Mouse (Mus musculus) yolk sac, embryonic 10.5 days (tissue): ENCODE results near the gene Pde7b.
"Not testable (repeated sequence)": the region's sequence is repeated elsewhere in the genome, so short reads cannot be mapped to it uniquely, and the experiment has no call there.

ENCODE experiments used
- DNase-seq: peaks from one replicate; pipeline ENCODE4 v3.0.0-alpha.2; 2017; ENCODE audit warnings: low spot score

The Pde7b gene

DNA sequence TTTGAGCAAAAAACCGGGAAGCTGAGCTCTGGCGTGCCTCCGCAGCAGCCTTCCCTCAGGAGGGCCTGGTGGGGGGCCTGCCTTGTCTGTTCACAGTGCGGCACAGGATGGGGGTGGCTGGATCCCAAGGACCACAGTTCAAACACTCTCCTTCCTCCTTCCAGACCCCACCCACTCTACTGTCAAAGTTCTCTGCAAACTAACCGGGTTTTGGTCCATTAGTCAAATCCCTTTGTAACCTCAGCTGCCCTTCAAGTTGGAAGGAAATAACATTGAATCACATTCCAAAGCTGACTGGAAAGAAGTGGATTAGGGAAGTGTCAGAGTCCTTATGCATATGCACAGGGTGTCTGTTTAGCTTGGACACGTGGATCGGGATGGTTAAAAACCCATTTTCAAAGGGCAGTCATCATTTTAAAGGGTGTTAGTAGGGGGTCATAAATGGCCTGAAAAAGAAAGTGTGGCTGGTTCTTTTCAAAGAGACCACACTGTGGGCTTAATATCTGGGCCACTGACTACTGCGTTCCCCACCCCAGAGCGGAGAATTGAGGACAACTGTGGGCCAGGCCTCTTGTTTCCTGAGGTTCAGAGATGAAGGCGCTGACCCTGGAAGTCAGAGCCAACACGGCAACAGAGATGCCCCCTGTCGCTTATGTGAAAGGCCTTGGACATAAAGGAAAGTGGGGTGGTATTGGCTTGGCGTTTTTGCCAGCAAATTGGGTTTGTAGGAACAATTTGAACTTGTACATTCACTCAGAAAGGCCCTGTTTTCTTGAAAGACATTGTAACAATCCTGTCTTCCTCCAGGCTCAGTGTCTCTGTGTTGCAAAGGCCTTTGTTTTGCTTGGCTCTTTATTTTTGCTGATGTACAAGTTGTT is 175.8 kb downstream of the Pde7b start:
- DNase-seq = peak; percentile 55

GRCm38 (mm10) chr10:20547951-20548551 is 176.8 kb downstream of the Pde7b start:
- DNase-seq = peak; percentile 43

GRCm38 (mm10) chr10:20543121-20543520 is 181.8 kb downstream of the Pde7b start:
- DNase-seq = no peak

- DNase-seq = peak; percentile 55
Observed at GRCm38 (mm10) chr10:20533811-20534210, 191.1 kb downstream of the Pde7b start.

DNA sequence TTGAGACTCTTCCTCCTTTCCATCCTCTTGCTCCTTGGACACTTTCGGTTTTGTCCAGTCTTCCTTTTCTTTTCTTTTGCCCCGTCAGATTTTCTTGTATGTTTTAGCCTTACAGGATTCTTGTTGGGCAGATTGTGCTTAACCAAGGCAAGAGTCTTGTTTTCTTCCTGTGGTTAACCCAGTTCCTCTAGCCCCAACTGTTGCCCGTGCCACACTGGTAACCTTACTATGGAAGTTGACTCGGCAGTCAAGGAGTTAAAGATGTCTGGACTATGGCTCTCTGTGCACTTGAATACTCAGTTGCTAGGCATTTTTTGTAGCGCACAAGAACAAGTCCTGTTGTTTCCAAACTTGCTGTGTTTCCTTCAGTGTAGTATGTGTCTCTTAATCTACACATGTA is 193.0 kb downstream of the Pde7b start:
- DNase-seq = no peak

GRCm38 (mm10) chr10:20528544-20529411 is 196.1 kb downstream of the Pde7b start:
- no peak for DNase-seq

DNA sequence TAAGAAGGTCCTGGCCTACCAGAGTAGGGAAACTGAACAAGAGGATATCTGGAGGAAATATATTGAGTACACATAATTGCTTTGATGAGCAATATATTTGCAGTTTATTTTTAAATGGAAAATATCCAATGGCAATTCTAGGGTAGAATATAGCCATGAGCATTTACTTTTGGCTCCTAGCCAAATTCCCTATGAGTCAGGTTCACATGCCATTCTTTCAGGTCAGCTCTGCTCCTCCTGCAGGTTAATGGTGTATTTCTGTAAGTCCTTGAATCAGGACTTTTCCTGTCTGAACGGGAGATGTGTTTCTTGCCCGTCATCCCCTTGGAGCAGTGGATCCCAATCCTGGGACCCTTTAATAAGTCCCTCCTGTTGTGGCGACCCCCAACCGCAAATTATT is 197.1 kb downstream of the Pde7b start:
- no peak for DNase-seq

DNA sequence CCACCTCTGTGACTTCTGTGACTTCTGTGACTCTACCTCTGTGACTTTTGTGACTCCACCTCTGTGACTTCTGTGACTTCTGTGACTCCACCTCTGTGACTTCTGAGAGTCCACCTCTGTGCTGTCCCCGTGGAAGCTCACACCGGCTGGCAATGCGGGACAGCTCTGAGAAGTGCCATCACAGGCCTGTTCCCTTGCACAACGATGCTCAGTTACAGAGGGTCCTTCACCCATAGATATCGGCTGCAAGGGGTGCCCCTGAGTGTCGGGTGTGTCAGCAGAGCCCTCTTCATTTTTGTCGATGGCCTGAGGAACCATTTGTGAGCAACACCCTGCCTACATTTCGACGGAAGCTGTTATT is 206.4 kb downstream of the Pde7b start:
- no peak for DNase-seq

- DNase-seq = not testable (repeated sequence)
Observed at GRCm38 (mm10) chr10:20517756-20518528, 206.9 kb downstream of the Pde7b start.

DNA sequence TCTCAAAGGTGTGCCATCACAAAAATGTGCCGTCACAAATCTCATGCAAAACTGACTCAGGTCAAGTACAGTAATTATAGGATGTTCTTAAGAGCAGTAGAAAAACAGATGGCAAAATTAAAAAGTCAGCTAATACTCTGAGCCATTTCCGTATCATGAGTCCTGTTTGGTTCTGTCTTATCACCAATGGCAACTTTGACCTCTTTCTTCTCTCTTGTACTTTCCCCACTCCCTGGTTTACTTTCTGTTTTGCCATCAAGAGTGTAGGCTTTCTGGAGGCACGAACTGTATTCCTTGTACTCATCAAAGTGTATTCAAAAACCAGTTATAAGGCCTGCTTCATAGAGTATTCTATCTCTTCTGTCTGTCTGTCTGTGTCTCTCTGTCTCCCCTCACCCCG is 211.0 kb downstream of the Pde7b start:
- DNase-seq = no peak

GRCm38 (mm10) chr10:20513461-20513860 is 211.4 kb downstream of the Pde7b start:
- no peak for DNase-seq

- no peak for DNase-seq
Observed at GRCm38 (mm10) chr10:20509819-20510218, 215.1 kb downstream of the Pde7b start.

DNA sequence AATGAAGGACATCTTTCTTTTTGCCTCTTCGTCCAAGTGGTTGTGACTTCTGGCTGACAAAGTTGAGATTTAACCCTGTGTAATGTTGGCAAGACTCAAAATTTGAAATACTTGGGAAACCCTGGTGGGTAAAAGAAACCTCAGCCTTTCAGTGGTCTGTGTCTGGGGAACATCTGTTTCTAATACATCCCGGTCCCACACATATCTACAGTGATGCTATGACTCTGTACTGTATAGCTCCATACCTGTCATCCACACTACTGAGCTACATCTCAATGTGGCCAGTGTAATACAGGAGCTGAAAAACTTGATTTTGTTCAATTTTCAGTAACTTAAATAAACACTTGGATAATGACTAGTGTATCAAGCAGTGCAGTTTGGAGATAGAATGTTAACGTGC is 216.4 kb downstream of the Pde7b start:
- DNase-seq = no peak

DNA sequence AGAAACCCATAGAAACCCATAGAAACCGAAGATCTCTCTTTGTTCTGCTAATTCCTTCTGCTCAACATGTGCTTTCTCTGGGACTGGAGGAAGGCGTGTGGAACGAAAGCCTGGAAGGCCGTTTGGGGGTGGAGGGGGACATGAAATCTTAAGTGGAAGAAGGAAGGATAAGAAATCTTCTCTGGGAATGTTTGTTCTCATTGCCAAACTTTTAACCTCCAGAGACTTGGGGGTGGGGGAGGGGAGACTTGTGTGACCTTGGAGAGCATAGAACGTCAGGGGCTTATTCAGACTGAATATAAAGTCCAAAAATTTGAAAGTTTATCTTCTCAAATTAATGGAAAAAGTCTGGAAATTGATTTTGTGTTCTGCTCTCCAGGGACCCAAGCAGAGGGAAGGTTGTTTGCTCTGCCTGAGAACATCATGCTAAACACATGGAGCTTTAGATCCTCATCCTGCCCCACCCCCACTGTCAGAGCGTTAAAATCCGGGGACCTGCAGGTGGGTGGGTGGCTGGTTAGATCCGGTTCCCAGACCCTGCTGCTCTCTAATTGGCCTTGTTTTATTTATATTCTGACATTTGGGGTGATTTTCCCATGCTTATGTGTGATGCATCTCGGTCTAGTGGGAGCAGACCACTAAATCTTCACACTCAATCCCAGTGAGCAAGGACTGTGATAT is 217.0 kb downstream of the Pde7b start:
- DNase-seq = no peak

DNA sequence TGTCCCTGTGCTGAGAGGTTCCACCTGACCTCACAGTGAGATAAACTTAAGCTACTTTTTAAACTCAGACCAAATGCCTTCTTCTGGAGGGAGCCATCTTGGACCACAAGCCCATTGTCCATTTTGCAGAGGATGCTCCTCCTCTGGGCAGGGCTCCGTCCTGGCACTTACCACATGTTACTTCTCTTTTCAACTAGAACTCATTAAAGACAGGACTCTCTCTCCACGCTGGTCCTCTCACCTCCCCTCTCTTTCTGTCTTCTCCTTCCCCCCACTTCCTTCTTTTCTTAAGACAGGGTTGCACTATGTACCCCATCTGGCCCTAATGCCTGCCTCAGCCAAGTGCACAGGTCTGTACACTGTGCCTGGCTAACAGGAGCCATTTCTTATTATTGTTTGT is 217.8 kb downstream of the Pde7b start:
- no peak for DNase-seq

- no peak for DNase-seq
Observed at GRCm38 (mm10) chr10:20505454-20505853, 219.4 kb downstream of the Pde7b start.

DNA sequence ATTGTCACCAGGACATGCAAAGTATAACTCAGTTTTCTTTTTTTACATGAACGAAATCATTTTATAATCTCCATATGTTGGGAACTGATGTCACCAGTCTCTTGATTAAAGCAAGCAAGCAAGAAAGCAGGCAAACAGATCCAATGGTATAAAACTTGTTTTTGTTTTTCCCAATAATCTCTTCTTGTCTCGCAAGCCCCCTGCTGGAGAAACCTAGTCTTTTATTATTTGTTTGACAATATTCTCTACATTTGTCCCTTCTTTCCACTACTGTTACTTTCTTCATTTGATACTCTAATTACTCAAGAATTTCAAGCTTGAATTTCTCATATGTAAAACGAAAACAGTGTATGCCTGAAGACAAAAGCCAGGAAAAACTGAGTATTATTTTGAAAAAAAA is 220.1 kb downstream of the Pde7b start:
- DNase-seq = no peak

DNA sequence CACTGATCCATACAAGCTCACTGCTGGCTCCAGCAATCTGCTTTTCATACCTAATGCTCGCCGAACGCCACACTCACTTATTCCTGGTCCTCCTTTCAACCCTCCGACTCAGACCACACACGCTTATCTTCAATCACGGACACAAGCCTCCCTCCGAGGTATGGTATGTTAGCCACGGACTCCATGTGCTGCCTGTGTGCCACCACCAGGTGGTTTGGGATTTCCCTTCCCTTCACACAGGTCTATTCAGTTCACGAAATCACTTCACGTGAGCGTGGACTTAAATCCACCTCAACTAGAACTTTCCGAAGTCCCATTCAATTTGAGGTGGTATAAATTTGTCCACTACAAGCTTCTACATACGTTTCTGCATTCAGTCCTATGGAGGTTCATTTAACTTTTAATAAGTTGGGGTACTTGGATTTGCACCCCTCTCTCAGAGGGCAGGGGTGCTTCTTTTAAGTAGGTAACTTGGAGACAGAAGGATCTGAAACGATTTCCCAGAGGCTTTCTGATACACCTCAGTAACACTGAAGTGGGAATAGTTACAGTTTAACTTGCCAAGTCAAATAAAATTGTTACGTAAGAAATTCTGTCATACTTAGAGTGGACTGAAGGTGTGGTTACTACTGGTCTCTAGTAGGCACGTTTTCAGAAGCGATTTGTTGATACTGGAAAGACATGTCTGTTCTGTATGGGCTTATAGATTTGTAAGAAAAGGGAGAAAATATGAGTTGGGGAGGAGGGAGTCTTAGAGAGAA is 221.4 kb downstream of the Pde7b start:
- no peak for DNase-seq

DNA sequence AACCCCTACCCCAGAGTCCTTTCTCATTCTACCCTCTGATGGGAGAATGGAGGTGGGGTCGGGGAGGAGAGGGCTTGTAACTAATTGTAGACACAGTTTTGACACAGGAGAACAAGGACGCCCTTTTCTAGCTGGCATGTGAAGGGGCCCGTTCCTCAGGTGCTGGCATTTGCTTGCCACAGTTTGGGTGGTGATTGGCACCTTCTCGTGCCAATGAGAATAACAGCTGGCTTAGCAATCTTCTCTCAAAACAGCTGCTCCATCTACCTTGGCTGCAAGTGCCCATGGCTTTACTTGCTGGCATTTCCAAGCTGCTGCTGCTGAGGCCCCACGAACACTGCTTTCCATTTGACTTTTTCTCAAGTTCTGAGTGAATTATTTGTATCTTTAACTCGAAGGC is 223.7 kb downstream of the Pde7b start:
- DNase-seq = no peak

- DNase-seq = no peak
Observed at GRCm38 (mm10) chr10:20495051-20495450, 229.8 kb downstream of the Pde7b start.
